Mouse (Mus musculus) heart, postnatal 0 days (tissue): ENCODE measurements at regions not wholly inside any gene's neighbourhood (a gene's known extent, or its start where the extent isn't known, plus 50 kb on each side); places are given as distances from the start of the nearest gene placed in this dataset.

Source experiments
- CTCF ChIP-seq: IDR thresholded peaks from 2 replicates; pipeline ENCODE4 v1.5.1; 2016; ENCODE audit warnings: antibody characterized with exemption, control low read depth, low read depth
- EP300 ChIP-seq: IDR thresholded peaks from 2 replicates; pipeline ENCODE4 v1.6.1; 2016; ENCODE audit warnings: antibody characterized with exemption, low read depth

DNA sequence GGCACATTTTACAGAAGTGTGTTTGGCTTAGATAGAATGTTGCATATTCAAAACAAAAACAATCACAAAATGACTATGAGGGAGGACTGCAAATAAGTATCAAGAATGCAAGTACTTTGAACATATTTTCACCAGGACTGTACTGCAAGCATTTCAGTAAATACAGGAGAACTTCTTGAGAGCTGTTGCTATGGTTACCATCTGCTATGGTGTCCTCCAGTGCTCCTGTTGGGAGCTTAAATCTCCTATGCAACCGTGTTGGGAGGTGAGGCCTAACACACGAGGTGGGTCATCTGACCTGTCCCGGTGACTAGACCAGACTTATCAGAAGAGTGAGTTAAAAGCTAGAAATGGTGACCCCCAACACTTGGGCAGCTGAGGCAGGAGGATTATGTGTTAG is 253.9 kb downstream of the 1500009L16Rik start:
- TF ChIP-seq CTCF = no peak
- TF ChIP-seq EP300 = no peak
